Mouse (Mus musculus): ENCODE measurements around the gene Trim30c.
"Not testable (repeated sequence)": the region's sequence is repeated elsewhere in the genome, so short reads cannot be mapped to it uniquely, and the experiment has no call there.

Gene Trim30c

DNA sequence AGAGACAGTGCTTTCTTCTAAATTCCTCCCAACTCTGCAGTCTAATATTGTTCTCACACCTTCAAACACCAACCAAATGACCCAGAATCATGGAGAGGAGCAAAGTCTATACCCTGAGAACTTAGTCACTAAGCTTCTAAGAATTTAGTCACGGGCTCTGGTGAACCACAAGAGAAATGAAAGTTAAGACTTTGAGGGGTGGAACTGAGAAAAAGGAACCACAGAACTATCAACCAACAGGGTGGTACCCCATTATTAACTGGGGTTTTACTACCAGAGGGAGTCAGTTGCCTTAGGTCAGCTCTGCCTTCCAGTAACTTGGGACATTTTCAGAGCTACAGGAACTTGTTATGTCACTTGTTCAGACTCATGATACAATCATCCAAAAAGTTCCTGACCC is at the start of gene Trim30c:
Trim30c (minus strand) TSS at position 140 of the 400 bp plus-strand sequence.
- no peak for DNase-seq (ENCODE audit: low spot score in 2 of 2)

DNA sequence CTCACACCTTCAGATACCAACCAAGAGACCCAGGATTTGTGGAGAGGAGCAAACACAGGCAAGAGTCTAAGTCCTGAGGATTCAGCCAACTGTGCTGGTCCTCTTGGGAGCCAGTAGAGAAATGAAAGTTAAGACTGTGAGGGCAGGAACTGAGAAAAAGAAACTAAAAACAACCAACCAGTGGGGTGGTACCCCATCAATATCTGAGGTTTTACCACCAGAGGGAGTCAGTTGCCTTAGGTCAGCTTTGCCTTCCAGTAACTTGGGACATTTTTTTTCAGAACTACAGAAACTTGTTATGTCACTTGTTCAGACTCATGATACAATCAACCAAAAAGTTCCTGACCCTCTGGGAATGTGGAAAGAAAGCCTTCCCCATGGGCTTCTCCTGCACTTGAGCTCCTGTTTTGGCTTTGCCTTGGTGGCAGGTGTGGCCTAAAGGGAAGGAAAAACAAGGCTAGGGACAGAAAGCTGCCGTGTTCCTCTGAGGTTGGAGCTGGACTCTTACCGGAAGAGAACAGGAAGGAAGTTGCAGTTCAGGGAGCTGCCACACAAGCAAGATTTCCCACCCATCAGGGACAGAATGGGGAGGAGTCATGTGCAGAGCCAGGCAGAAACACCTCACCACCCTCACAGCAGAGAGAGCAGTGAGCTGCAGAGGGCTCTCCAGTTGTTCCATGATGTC is 45.5 kb upstream of the Trim30c start:
- no peak for DNase-seq (ENCODE audit: low spot score in 2 of 2)

DNA sequence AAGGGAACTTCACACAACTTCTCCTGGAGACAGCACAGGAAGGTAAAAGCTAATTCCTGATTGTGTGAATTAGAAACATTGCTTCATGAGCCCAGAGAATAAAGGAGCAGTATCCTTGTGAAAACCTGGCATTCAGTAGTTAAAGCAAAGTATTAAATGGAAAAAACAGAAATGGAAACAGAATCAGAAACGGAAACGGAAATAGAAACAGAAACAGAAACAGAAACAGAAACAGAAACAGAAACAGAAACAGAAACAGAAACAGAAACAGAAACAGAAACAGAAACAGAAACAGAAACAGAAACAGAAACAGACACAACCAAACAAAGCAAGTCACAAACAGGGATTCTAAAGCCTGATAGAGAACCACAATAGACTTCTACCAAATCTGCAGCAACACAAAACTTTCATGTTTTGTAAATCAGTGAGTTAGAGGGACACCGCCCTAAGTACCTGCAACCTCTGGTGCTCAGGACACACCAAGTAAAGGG is 3.9 kb upstream of the Trim30c start:
- DNase-seq (ENCODE audit: low spot score in 2 of 2), result no peak

DNA sequence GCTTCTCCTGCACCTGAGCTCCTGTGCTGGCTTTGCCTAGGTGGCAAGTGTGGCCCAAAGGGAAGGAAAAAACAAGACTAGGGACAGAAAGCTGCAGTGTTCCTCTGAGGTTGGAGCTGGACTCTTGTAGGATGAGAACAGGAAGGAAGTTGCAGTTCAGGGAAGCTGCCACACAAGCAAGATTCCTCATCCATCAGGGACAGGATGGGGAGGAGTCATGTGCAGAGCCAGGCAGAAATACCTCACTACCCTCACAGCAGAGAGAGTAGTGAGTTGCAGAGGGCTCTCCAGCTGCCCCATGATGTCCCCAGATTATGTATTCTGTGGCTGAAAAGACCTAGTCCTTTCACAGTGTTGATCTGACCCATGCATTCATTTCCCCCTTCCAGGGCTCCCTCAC is 503 bp upstream of the Trim30c start:
- DNase-seq (ENCODE audit: low spot score in 2 of 2), result no peak

DNA sequence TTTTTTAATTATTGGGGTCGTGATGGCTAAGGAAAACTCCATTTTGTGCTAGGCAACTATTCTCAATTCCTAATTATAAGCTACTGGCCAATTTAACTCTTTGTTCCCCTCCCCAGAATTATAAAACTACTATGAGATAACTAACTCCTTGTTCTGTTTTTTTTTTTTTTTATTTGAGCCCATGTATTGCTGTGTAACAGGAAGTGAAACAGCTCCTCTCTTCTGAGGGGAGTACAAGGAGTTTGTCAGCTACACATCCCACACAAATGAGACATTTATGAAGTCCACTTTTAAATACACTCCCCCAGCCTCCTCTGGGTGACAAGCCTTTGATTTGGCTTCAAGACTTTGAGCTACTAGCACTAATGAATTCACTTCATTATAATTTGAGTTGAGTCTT is 2.1 kb downstream of the Trim30c start:
- DNase-seq (ENCODE audit: low spot score in 2 of 2), result no peak

DNA sequence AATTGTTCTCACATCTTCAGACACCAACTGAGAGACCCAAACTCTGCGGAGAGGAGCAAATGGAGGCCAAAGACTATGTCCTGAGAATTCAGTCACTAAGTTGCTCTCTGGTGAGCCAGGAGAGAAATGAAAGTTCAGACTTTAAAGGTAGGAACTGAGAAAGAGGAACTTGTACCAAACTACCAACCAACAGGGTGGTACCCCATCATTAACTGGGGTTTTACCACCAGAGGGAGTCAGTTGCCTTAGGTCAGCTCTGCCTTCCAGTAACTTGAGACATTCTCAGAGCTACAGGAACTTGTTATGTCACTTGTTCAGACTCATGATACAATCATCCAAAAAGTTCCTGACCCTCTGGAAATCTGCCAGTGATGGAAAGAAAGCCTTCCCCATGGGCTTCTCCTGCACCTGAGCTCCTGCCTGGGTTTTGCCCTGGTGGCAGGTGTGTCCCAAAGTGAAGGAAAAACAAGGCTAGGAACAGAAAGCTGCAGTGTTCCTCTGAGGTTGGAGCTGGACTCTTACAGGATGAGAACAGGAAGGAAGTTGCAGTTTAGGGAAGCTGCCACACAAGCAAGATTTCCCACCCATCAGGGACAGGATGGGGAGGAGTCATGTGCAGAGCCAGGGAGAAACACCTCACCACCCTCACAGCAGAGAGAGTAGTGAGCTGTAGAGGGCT is 30.8 kb downstream of the Trim30c start, which contains the start of gene Trim30b:
Trim30b (minus strand) TSS at position 149 of the 679 bp plus-strand sequence.
- no peak for DNase-seq (ENCODE audit: low spot score in 2 of 2)

DNA sequence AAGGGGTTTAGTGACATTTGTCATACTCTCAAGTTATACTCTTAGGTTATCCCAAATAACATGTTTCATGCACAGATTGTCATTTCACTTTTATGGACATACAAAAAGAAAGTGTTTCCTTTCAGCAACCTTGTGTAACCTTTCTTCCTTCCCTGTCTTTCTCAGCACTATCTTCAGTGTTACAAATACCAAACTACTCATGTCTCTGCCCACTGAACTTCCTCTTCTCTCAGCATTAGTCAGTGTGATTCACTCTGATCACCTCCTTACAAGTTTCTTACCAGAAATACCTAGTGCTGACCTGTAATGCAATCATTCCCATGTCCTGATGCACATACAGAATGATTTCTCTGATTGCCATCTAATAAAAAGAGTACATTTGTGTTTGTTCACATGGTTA is 34.3 kb downstream of the Trim30c start:
- DNase-seq (ENCODE audit: low spot score in 2 of 2), result no peak

DNA sequence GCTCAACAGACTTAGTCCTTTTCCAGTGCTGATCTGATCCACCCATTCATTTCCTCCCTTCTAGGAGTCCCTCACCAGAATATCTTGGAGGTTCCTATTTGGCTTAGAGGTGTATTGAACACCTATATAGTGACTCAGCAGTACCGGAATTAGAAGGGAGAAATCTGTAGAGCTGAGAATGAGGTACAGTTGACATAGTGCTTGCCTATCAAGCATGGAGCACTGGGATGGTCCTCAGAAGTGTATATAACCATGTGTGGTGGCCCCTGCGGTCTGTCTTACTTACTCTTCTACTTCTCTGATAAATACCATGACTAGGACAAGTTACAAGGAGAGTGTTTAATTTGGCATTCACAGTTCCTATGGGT is 47.1 kb downstream of the Trim30c start:
- DNase-seq (ENCODE audit: low spot score in 2 of 2), result no peak

DNA sequence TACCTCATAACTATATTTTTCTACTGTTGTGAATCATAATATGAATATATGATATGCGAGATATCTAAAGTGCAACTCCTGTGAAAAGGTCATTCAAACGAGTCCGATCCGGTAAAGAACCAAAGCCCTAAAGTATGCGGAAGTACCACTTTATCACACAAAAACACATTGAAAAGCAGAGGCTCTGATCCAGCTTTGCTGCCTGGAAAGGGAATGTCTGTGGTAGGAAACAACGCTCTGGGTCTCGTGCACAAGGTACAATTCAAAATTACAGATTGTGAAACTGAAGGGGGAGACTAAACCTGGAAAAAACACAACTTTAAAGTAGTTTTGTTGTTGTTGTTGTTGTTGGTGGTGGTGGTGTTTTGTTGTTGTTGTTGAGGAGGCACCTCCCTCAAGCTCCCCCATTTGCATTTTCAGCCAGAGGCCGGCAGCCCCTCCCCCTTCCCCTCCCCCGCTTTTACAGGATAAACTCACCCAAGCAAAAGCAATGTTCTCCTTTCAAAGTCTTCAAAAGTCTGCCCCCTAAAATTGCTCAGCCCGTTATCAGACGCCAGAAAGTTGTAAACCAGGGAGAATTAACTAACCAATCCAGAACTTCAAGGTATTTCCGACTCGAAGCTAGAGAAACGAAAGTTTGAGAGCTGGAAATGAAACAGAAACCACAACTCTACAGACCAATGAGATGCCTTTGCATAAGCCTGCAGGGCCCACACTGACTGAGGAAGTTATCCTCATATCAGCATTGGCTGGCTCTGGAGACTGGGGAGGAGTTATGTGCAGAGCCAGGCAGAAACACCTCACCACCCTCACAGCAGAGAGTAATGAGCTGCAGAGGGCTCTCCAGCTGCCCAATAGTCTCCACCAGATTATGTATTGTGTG is 47.7 kb downstream of the Trim30c start, which contains the start of gene Trim12c:
Trim12c (minus strand) TSS at position 646 of the 883 bp plus-strand sequence.
- DNase-seq (ENCODE audit: low spot score in 2 of 2), result peak; percentile 52 to 70

DNA sequence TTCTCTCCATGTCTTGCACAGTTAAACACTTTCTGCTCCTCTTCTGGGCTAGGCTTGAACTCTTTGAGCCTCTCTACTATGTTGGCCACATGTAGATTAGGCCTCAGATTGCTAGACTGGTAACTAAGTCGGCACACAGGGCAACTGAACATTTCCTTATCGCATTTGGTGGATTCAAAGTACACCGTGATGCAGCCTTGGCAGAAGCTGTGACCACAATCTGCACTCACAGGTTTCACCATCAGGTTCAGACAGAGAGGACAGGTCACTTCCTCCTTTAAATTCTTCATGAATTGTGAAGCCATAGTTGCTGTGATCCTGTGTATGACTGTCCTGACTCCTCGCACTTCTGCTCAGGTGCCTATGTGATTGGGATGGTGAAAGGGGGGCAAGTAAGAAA is 52.6 kb downstream of the Trim30c start:
- DNase-seq (ENCODE audit: low spot score in 2 of 2), result not testable (repeated sequence)

DNA sequence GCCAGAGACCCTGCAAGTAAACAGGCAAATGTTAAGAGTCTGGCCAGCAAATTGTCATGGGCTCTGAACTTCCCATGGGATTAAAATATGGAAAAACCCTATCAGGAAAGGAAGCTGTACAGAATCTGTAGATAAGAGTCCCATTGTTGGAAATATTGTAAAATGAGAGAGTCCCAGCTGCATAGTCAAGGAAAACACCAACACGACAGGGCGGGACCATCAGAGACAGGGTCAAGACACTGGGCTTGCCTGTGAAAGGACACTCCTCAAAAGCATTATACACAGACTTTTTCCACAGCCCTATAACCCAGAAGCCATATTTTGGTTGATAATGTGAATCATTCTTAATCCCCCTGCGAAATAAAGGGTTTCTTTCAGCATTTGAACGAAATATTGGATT is 59.9 kb downstream of the Trim30c start:
- DNase-seq (ENCODE audit: low spot score in 2 of 2), result not testable (repeated sequence)

DNA sequence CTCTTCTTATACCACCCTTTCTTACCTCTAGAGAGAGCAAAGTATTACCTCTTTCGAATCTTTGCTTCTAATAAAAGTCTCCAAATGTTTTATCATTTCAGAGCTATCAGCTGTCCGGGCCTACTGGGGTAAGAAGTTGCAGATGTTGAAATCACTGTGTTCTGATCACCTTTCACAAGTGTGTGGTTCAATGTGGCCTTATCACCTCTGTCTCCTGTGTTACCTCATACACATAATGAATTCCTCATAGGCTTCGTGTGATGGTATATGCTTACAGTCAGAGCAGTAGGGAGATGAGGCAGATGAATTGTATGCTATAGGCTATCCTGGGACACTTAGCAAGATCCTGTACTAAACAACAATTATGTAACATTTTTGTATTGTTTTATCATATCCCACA is 65.1 kb downstream of the Trim30c start:
- DNase-seq (ENCODE audit: low spot score in 2 of 2), result not testable (repeated sequence)
